Mouse (Mus musculus): ENCODE data around the gene Tjp2. TPM values are rescaled to one million over a fixed set of nuclear protein-coding genes. Genes with fewer than 3 reads are reported as not detected.

Tjp2 gene
- total RNA-seq (2017): 13.5 and 13.7 TPM in 2 replicates

DNA sequence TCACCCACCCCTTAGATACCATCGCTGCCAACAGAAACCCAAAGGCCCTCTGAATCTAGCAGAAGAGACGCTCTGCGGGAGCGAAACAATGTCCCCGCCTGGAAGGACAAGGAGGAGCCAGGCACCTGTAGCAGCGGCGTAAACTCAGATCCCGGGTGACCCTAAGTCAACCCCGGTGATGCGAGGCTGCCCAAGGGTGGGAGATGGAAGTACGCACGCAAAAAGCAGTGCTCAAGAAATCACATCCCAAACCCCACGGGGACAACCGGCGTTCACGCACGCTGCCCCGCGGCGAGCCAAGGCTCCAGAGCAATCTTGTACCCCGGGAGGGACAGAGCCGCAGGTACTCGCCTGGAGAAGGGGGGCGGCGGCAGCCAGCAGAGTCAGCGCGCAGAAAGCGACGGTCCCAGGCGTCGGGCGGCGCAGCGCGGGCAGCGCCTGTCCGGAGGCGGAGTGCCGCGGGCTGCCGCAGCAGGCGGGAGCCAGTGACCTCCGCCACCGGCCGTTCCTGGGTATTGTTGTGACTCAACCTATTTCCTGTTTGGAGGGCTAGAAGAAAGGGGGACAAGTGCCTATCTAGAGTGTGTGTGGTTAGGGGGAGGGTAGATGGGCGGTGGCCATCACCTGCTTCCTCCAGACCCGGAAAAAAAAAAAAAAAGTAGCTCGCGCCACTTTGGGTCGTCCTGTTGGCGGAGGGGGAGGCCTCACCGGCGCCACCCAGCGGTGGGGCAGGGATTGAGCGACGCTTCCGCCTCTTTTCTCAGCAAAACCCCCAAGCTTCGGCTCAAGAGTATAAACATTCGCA lies at the start of gene Tjp2:
Gene Tjp2 (minus strand): TSS at position 531 of the 805 bp plus-strand sequence.
- ATAC-seq (replicated peaks in 1 of 2; ENCODE audit: insufficient read depth in 1 of 2, low FRiP score in 2 of 2, low TSS enrichment in 1 of 2, low read depth in 1 of 2, poor library complexity in 2 of 2, severe bottlenecking in 2 of 2): peak; percentile 59 to 61

DNA sequence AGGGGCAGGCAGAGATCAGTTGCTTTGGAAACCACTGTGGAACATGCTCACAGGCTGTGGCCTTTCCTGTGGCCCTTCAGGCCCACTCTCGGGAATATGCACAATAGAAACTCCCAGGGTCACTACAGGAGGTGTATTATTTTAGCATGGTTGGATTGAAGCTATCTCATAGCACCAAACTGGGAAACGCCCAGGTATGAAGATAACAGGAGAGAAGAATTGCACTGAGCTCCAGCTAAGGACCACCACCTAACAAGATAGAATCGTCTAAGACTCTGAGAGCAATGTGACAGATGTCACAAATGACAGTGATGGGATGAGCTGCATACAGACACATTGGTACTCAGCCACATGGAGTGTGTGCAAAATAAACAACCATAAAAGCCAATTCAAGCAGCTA lies 49.5 kb upstream of the Tjp2 start:
- no peak for ATAC-seq (replicated peaks in 1 of 2; ENCODE audit: insufficient read depth in 1 of 2, low FRiP score in 2 of 2, low TSS enrichment in 1 of 2, low read depth in 1 of 2, poor library complexity in 2 of 2, severe bottlenecking in 2 of 2)

DNA sequence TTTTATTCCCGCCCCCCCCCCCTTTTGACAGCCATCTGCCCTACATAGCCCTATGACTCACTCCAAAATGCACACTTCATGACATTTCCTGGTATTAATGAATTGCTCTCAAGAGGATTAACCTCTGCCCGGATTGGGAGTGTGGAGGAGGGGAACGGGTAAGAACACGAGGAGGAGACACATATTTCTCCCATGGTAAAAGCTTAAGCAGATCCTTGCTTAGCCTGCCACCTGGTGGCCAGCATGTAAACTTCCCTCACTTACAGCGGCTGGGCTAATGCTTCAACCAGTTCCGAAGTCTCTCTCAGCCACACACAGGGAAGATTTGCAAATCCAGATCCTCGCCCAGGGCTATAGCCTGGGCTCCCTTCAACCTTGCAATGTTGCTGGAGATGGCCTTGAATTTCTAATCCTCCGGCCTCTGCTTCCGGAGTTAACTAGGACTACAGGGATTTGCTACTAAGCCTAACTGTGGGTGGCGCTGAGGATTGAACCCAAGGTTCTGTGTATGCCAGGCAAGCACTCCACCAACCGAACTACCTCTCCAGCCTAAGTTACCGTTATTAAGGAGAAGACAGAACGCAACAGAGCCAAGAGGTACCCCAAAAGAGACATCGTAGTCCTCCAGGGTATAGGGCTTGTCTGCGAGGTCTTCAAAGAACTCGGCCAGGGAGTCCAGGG lies 47.1 kb upstream of the Tjp2 start:
- peak; percentile 88 to 93; a peak in 3 of 4 replicates for ATAC-seq (replicated peaks in 1 of 2; ENCODE audit: insufficient read depth in 1 of 2, low FRiP score in 2 of 2, low TSS enrichment in 1 of 2, low read depth in 1 of 2, poor library complexity in 2 of 2, severe bottlenecking in 2 of 2)

- 0 out of 4 replicates have a peak, but pooled peaks of 1 of the 2 experiments have one; percentile 5 for ATAC-seq (replicated peaks in 1 of 2; ENCODE audit: insufficient read depth in 1 of 2, low FRiP score in 2 of 2, low TSS enrichment in 1 of 2, low read depth in 1 of 2, poor library complexity in 2 of 2, severe bottlenecking in 2 of 2)
Observed at GRCm38 (mm10) chr19:24271326-24271725, 46.5 kb upstream of the Tjp2 start.

DNA sequence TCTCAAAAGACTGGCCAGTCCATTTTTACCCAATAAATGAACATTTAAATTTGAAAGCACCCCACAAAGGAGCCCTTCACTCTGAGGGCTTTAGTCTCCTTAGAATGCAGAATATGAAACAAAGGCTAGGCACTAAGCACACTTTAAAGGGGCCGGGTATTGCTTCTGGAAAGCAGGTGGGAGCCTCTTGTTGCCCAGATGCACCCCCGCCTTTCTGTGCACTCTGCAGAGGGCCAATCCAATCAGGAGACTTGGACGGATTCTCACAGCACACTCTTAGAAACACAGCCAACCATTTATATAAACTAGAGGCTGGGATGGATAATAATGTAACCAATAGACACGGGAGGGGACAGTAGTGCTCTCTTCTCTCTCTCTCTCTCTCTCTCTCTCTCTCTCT lies 43.7 kb upstream of the Tjp2 start:
- no peak for ATAC-seq (replicated peaks in 1 of 2; ENCODE audit: insufficient read depth in 1 of 2, low FRiP score in 2 of 2, low TSS enrichment in 1 of 2, low read depth in 1 of 2, poor library complexity in 2 of 2, severe bottlenecking in 2 of 2)

GRCm38 (mm10) chr19:24266046-24266830 lies 41.4 kb upstream of the Tjp2 start:
- ATAC-seq (replicated peaks in 1 of 2; ENCODE audit: insufficient read depth in 1 of 2, low FRiP score in 2 of 2, low TSS enrichment in 1 of 2, low read depth in 1 of 2, poor library complexity in 2 of 2, severe bottlenecking in 2 of 2): no peak

GRCm38 (mm10) chr19:24264991-24265390 lies 40.2 kb upstream of the Tjp2 start:
- peak; percentile 83 to 91 for ATAC-seq (replicated peaks in 1 of 2; ENCODE audit: insufficient read depth in 1 of 2, low FRiP score in 2 of 2, low TSS enrichment in 1 of 2, low read depth in 1 of 2, poor library complexity in 2 of 2, severe bottlenecking in 2 of 2)

DNA sequence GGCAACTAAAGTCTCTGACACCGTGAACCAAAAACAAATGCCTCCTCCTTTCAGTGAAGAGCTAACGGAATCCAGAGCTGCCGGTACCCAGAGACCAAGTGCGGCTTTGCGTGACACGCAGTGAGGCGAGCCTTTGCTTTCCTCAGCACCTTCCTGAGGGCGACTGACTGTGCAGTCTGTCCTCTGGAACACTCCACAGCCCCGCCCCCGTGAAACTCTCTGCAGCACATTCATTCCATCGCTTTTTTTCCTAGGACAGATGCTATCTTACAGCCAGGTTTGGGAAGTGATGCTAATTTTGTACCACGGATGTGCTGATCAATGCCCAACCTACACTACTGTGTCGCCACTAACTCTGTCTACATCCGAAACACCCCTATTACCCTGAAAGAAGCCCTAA lies 37.9 kb upstream of the Tjp2 start:
- ATAC-seq (replicated peaks in 1 of 2; ENCODE audit: insufficient read depth in 1 of 2, low FRiP score in 2 of 2, low TSS enrichment in 1 of 2, low read depth in 1 of 2, poor library complexity in 2 of 2, severe bottlenecking in 2 of 2): no peak

DNA sequence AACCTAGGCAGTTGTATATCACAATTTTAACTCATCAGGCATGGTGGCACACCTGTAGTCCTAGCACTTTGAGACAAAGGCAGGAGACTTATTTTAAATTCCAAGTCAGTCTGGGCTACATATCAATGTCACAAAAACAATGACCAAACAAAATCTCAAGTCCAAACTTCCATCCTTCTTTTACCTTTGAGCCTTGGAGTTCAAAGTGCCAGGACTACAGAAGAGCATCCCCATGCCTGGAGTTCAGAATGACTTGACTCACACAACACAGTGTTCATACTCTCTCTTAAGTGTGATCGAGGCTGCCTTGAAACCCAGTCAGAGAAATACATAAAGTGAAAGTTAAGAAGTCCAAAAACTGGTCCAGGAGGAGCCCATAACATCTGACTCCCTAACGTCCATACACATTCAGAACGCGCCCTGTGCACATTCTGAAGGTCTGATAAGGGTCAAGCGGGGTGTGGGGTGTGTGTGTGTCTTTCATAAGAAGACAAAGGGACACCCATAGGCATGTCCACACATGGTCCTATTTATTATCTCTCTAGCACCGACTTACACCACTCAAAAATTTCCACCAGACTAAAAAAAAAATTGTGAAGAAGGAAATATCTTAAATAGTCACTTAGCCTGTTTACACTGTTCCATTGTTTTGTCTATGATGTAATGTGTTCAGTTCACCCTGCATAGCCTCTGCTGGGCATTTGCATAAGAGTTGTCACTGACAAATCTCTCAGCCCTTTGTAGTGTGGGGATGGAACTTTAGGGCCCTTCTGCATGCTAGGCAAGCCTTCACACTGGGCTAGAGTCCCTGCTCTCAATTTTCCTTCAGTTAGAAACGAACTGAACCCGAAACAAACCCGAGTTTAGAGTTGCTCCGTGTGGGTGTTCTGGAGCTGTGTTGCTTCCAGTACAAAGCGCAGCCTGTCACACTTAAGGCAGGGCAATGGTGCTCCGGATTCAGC lies 34.8 kb upstream of the Tjp2 start:
- ATAC-seq (replicated peaks in 1 of 2; ENCODE audit: insufficient read depth in 1 of 2, low FRiP score in 2 of 2, low TSS enrichment in 1 of 2, low read depth in 1 of 2, poor library complexity in 2 of 2, severe bottlenecking in 2 of 2): no peak

GRCm38 (mm10) chr19:24258368-24258767 lies 33.5 kb upstream of the Tjp2 start:
- no peak for ATAC-seq (replicated peaks in 1 of 2; ENCODE audit: insufficient read depth in 1 of 2, low FRiP score in 2 of 2, low TSS enrichment in 1 of 2, low read depth in 1 of 2, poor library complexity in 2 of 2, severe bottlenecking in 2 of 2)

DNA sequence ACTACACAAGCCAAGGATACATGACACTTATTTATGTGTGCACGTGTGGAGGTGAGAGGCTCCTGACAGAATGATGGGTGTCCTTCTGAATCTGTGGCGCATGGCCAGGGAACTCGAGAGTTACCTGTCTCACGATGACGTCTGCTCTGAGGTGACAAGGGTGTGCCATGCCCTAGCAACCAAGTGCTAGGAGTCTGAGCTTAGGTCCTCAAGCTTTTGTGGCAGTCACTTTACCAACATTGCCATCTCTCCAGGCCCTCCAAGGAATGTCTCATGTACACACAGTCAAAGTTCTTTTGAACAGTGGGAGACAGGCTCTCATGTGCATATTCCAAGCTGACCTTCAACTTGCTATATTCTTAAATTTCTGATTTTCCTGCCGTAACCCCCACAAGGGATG lies 33.1 kb upstream of the Tjp2 start:
- no peak for ATAC-seq (replicated peaks in 1 of 2; ENCODE audit: insufficient read depth in 1 of 2, low FRiP score in 2 of 2, low TSS enrichment in 1 of 2, low read depth in 1 of 2, poor library complexity in 2 of 2, severe bottlenecking in 2 of 2)

DNA sequence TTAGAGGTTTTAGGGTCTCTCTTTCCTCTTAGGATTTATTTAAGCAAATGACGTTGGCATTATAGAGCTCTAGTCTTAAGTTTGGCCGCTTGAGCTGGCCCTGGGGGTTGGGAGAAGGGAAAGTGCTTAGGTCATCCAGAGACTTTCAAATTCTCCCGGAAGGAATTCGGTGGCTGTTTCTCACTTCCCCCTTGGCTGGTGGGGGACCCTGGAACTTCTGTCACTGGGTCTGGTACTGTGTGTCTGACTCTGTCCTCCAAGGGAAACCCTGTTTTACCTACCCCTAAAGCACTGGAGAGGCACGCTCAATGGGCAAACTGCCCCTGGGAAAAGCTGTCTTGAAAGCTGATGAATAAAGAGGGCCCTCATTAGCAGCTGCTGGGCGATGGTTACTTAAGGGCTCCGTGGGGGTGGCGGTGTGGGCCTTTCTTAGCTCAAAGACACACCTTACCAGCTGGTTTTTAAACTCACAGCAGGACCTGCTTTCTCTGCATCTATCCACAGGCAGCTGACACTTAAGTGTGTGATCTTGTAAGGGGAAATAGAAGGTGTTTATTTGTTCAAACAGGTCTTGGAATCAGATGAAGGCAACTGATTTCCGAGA lies 28.9 kb upstream of the Tjp2 start:
- no peak for ATAC-seq (replicated peaks in 1 of 2; ENCODE audit: insufficient read depth in 1 of 2, low FRiP score in 2 of 2, low TSS enrichment in 1 of 2, low read depth in 1 of 2, poor library complexity in 2 of 2, severe bottlenecking in 2 of 2)

DNA sequence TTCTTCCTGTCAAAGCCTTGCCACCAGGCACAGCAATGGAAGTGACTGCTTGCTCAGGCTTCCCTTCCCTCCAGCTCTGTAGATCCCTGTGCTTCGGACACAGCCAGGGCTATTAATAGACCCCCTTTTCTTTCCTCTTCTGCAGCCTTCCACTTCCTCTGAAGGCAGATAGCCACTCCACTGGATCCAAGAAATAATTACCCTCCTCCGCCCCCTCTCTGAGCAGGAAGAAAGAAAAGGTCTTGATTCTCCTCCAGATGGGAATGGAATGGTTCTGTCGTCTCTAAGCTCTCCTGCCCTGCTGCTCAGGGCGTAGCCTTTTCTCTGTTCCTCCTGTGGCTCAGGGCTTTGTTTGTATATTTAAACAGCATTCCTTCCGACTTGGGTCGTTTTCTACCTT lies 27.0 kb upstream of the Tjp2 start:
- ATAC-seq (replicated peaks in 1 of 2; ENCODE audit: insufficient read depth in 1 of 2, low FRiP score in 2 of 2, low TSS enrichment in 1 of 2, low read depth in 1 of 2, poor library complexity in 2 of 2, severe bottlenecking in 2 of 2): no peak

- ATAC-seq (replicated peaks in 1 of 2; ENCODE audit: insufficient read depth in 1 of 2, low FRiP score in 2 of 2, low TSS enrichment in 1 of 2, low read depth in 1 of 2, poor library complexity in 2 of 2, severe bottlenecking in 2 of 2): no peak
Observed at GRCm38 (mm10) chr19:24243340-24243739, 18.5 kb upstream of the Tjp2 start.

DNA sequence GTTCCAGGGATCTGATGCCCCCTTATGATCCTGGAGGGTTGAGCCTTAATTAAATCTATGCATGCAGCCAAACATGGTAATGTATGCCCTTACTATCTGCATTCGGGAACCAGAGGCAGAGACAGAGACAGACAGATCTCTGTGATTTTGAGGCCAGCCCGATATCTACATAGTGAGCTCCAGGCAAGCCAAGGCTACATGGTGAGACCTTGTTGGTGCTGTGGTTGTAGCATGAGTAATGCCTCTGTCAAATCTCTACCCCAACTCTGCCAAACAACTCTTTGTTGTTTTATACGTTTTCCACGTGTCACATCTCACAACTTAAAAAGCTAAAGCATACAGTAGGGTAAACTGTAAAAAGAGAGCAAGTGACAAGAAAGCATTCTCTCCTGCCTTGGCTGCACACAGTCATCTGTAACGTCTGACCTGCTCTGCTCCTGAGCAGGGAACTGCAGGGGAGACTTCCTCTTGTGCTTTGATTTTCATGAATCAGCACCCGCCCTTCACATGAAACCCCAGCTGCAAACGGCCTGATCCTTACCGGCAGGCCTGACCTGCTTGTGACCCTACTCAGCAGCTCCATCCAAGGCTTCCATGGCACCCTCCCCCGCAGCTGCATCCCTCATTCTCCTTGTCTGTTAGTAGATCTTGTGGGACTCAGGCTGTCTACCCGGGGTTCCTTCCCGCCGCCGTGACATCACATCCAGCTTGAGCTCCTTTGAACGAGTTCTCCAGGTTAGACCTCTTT lies 17.1 kb upstream of the Tjp2 start:
- no peak for ATAC-seq (replicated peaks in 1 of 2; ENCODE audit: insufficient read depth in 1 of 2, low FRiP score in 2 of 2, low TSS enrichment in 1 of 2, low read depth in 1 of 2, poor library complexity in 2 of 2, severe bottlenecking in 2 of 2)

GRCm38 (mm10) chr19:24241271-24241670 lies 16.4 kb upstream of the Tjp2 start:
- no peak for ATAC-seq (replicated peaks in 1 of 2; ENCODE audit: insufficient read depth in 1 of 2, low FRiP score in 2 of 2, low TSS enrichment in 1 of 2, low read depth in 1 of 2, poor library complexity in 2 of 2, severe bottlenecking in 2 of 2)
